Mouse (Mus musculus) gastrocnemius, postnatal 14 days (tissue): ENCODE data around the gene Prr14. TPM values are rescaled to one million over a fixed set of nuclear protein-coding genes. Genes with fewer than 3 reads are reported as not detected.
"Not testable (repeated sequence)": the region's sequence is repeated elsewhere in the genome, so short reads cannot be mapped to it uniquely, and the experiment has no call there.

Source experiments
- DNase-seq: peaks from one replicate; pipeline ENCODE4 v3.0.0; 2021; ENCODE audit warnings: mixed read lengths
- intact Hi-C: fragments of 180-260 bp; cut with DNase I; formaldehyde crosslinking; loops from one replicate; pipeline ENCODE4 v1.15.1; 2025; ENCODE audit warnings: low total_unique reads
- total RNA-seq, 2 experiments: library from RNA; stranded (reverse); gene quantifications; 2 replicates each; pipeline ENCODE4 v1.2.3; 2021

Prr14 gene
- total RNA-seq, 2 experiments from 2014 or later, result 17.2 to 19.4 TPM

GRCm38 (mm10) chr7:127470743-127471645, 11.6 kb downstream of the Prr14 start:
- intact Hi-C loops, result no loop called here
- peak; percentile 90 for DNase-seq

- intact Hi-C loops, result no loop called here
- DNase-seq, result peak; percentile 63
Measured at GRCm38 (mm10) chr7:127471646-127472010, 12.2 kb downstream of the Prr14 start.

- DNase-seq, result no peak
- intact Hi-C loops, result no loop called here
Measured at GRCm38 (mm10) chr7:127472060-127472459, 12.6 kb downstream of the Prr14 start.

- no peak for DNase-seq
- intact Hi-C loops, result no loop called here
Measured at GRCm38 (mm10) chr7:127473705-127474104, 14.3 kb downstream of the Prr14 start.

GRCm38 (mm10) chr7:127474378-127475070, 15.1 kb downstream of the Prr14 start:
- intact Hi-C loops, result no loop called here
- no peak for DNase-seq

- no peak for DNase-seq
Measured at GRCm38 (mm10) chr7:127475186-127475740, 15.9 kb downstream of the Prr14 start.

GRCm38 (mm10) chr7:127476336-127476735, 16.9 kb downstream of the Prr14 start:
- no peak for DNase-seq
- intact Hi-C loops, result no loop called here

More at GRCm38 (mm10) chr7:127475186-127475740, 15.9 kb downstream of the Prr14 start:
- intact Hi-C loops, result no loop called here

GRCm38 (mm10) chr7:127476855-127477254, 17.4 kb downstream of the Prr14 start:
- DNase-seq, result no peak
- intact Hi-C loops, result no loop called here

- intact Hi-C loops, result no loop called here
- peak; percentile 99 for DNase-seq
Measured at GRCm38 (mm10) chr7:127477687-127478634, 18.6 kb downstream of the Prr14 start.

GRCm38 (mm10) chr7:127478635-127479317, 19.4 kb downstream of the Prr14 start, which contains the start of gene Fbrs:
Gene Fbrs (plus strand): TSS chr7:127479199.
- intact Hi-C loops, result no loop called here
- peak; percentile 99 for DNase-seq

- intact Hi-C loops, result no loop called here
- no peak for DNase-seq
Measured at GRCm38 (mm10) chr7:127479318-127480225, 20.2 kb downstream of the Prr14 start.

- intact Hi-C loops, result no loop called here
- DNase-seq, result peak; percentile 10
Measured at GRCm38 (mm10) chr7:127480321-127480720, 20.9 kb downstream of the Prr14 start.

- no peak for DNase-seq
- intact Hi-C loops, result no loop called here
Measured at GRCm38 (mm10) chr7:127485416-127485815, 26.0 kb downstream of the Prr14 start.

- DNase-seq, intact Hi-C loops: not testable (repeated sequence)
Measured at GRCm38 (mm10) chr7:127488364-127488763, 29.0 kb downstream of the Prr14 start.

GRCm38 (mm10) chr7:127489982-127490381, 30.6 kb downstream of the Prr14 start:
- peak; percentile 15 for DNase-seq
- intact Hi-C loops, result no loop called here

- intact Hi-C loops, result loop anchor here (1.0 kb wide), 1 partner anchor 16 kb away; no protein-coding TSS in a partner anchor
- no peak for DNase-seq
Measured at GRCm38 (mm10) chr7:127491846-127492245, 32.4 kb downstream of the Prr14 start.

- DNase-seq, result no peak
- intact Hi-C loops, result loop anchor here (5.0 kb wide), 1 partner anchor 132 kb away; no protein-coding TSS in a partner anchor
Measured at GRCm38 (mm10) chr7:127494648-127495047, 35.2 kb downstream of the Prr14 start.
